Mouse (Mus musculus) embryonic facial prominence, embryonic 14.5 days (tissue): Measurements from ENCODE around the gene Methig1. TPM values are rescaled to one million over a fixed set of nuclear protein-coding genes. Genes with fewer than 3 reads are reported as not detected.
"Not testable (repeated sequence)": the region's sequence is repeated elsewhere in the genome, so short reads cannot be mapped to it uniquely, and the experiment has no call there.

Experiments used
- ATAC-seq: fragments of 200-750 bp; cut with Nextera tagmentation; 2 replicates; pipeline ENCODE4 v1.8.0; 2017; ENCODE audit warnings: low read depth, moderate number of reproducible peaks, moderate TSS enrichment
- DNase-seq: peaks from one replicate; pipeline ENCODE4 v3.0.0-alpha.2; 2015; ENCODE audit warnings: low spot score
- H3K27ac ChIP-seq: fragments of 300-500 bp; sonication (generic); replicated peaks from 2 replicates; pipeline ENCODE4 v1.5.1; 2014; ENCODE audit warnings: low read depth, mild to moderate bottlenecking, low read length, moderate library complexity
- H3K27me3 ChIP-seq: fragments of 300-500 bp; sonication (generic); replicated peaks from 2 replicates; pipeline ENCODE4 v1.6.1; 2014; ENCODE audit warnings: low read length; ENCODE audit not compliant: control insufficient read depth, insufficient read depth
- H3K36me3 ChIP-seq: fragments of 300-500 bp; sonication (generic); 2 replicates; pipeline ENCODE4 v1.6.1; 2014; ENCODE audit warnings: low read length, mixed read lengths; ENCODE audit not compliant: control insufficient read depth, insufficient read depth
- H3K4me1 ChIP-seq: fragments of 300-500 bp; sonication (generic); 2 replicates; pipeline ENCODE4 v1.6.1; 2014; ENCODE audit warnings: antibody characterized with exemption, low read length; ENCODE audit not compliant: control insufficient read depth, insufficient read depth
- H3K4me2 ChIP-seq: fragments of 300-500 bp; sonication (generic); 2 replicates; pipeline ENCODE4 v1.6.1; 2014; ENCODE audit warnings: low read depth, mild to moderate bottlenecking, low read length, moderate library complexity, mixed read lengths
- H3K4me3 ChIP-seq: fragments of 300-500 bp; sonication (generic); 2 replicates; pipeline ENCODE4 v1.5.1; 2014; ENCODE audit warnings: low read depth, mild to moderate bottlenecking, low read length
- H3K9ac ChIP-seq: fragments of 300-500 bp; sonication (generic); 2 replicates; pipeline ENCODE4 v1.6.1; 2014; ENCODE audit warnings: low read depth, mild to moderate bottlenecking, low read length, moderate library complexity, mixed read lengths
- H3K9me3 ChIP-seq: fragments of 300-500 bp; sonication (generic); 2 replicates; pipeline ENCODE4 v1.6.1; 2016; ENCODE audit warnings: low read length; ENCODE audit not compliant: control insufficient read depth
- WGBS: fragments of 180-500 bp; shearing (Covaris S2); extraction: QIAGEN DNeasy Blood & Tissue Kit; methylation state at CpG from one replicate; pipeline ENCODE4 v1.1.7; 2014; 5-methylcytosine and 5-hydroxymethylcytosine counted together
- polyA plus RNA-seq: library from polyadenylated mRNA; unstranded; fragments of >200 nt; fragmentation: Nextera tagmentation; extraction: Ambion mirVana; gene quantifications from 2 replicates; pipeline ENCODE4 v1.2.1, GENCODE M21; 2014

The Methig1 gene
- polyA plus RNA-seq: 0.34 TPM in 1 of 2 replicates, not detected in the other

DNA sequence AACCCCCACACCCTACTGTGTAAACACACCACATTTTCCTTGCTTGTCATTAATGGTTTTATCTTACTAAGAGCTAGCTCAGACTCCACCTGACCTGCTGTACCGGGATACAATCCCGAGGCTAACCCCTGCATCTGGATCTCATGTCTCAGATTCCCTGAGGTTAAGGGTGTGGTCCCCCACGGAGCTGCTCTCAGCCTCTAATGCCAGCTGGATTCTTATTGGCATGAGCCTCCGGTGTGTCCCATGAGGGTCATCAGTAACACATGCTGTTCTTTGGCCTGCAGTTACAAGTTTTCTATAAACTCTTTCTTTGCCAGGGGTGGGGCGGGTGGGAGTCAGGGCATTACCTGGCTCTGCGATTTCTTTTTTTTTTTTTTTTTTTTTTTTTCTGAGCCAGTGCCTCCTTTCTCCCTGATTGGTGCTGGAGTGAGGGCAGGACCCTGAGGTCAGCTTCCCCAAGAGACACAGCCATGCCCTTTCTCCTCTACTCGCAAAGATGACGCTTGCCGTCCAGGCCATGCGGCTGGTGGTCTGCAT is at the start of gene Methig1, which contains the start of gene Mettl7a2:
Gene Methig1 (plus strand): TSS at position 439 of the 540 bp plus-strand sequence.
Gene Mettl7a2 (plus strand): TSS at position 490 of the 540 bp plus-strand sequence.
- ATAC-seq: no peak
- Histone ChIP-seq H3K4me3 (no peak within 1 kb of the TSS), H3K4me2 (no peak within 1 kb of the TSS), H3K9me3 (no peaks in the 10 kb centered on the region), H3K4me1 (no peaks in the 10 kb centered on the region), H3K36me3 (no peaks in the 10 kb centered on the region), H3K27me3 (no peaks in the 10 kb centered on the region), H3K9ac (no peak within 1 kb of the TSS), H3K27ac (no peak within 1 kb of the TSS)
- WGBS: 56% methylated on average over 10 of the region's 10 CpGs
- no peak for DNase-seq

DNA sequence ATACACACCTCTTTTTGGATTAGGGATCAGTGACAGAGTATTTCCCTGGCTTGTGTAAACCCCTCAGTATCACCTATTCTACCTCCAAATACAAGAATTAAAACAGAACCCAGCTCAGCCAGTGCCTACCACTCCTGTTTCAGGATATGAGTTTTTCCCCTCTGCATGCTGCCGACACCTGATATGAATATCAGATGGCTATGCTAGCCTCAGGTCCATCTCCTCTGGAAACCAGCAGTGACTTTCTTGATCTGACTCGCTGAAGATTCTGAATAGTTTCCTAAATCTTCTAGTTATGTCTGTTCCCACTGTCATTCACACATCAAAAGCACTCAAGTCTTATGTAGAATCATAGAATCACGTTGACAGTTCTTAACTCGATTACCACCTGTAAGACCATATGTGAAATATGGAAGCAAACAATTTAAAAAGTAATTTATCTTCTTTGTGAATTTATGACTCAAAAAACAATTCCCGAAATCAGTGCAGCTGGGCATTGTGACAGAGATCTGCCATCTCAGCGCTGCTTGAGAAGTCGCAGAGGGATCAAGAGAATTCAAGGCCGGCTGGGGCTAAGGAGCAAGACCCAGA is 49.4 kb upstream of the Methig1 start:
- Histone ChIP-seq H3K9ac (peak overlapping the region; percentile 70; the same call in 1 of the 2 replicates), H3K9me3 (no peaks in the 10 kb centered on the region), H3K27ac (peak overlapping the region; percentile 84; the same call in 1 of the 2 replicates), H3K4me1 (0 out of 2 replicates have a peak, but pooled peaks cover 4% of the 10 kb centered on the region), H3K4me3 (peak overlapping the region; percentile 53), H3K27me3 (no peaks in the 10 kb centered on the region), H3K4me2 (peak overlapping the region; percentile 71), H3K36me3 (no peaks in the 10 kb centered on the region)
- DNase-seq (no peak), ATAC-seq (no peak)
- 46% methylated on average over 8 of the region's 8 CpGs for WGBS

DNA sequence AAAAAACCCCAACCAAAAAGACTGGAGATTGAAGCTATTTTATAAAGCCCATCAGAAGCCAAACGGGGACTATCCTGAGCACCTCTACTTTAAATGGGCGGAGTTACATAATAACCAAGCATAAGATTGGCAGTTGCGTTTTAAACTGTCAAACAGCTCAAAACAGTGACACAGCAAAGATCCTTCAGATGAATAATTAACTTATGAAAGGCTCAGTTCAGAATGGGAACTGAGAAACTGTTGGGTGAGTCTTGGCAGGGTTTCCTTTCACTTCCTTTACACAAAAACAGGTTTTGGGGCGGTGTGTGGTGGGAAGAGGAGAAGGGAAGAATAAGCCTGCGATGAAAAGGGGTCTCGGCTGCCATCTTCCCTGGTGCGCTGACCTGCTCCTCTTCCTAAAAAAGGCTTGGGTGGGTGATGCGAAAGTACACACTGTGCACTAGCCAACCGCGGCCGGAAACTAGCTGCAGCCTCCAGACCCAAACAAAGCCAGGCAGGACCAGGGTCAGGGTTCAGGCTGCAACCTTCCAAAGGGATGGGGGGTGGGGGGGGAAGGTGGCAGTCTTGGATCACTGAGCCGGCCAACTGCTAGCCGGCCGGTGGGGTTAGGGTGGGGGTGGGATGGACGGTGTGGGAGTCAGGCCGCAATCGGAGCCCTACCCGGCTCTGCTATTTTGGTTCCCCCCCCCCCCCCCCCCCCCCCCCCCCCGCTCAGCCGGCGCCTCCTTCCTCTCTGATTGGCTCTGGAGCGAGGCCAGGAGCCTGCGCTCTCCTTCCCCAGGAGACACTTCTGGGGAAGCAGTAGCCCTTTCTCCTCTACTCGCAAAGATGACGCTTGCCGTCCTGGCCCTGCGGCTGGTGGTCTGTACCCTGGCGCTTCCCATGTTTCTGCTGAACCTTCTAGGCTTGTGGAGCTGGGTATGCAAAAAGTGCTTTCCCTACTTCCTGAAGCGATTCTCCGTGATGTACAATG is 48.6 kb upstream of the Methig1 start, which contains the start of gene Mettl7a1:
Gene Mettl7a1 (plus strand): TSS at position 122 of the 973 bp plus-strand sequence.
- ATAC-seq (peak; percentile 66), DNase-seq (peak; percentile 93)
- 3% methylated on average over 18 of the region's 30 CpGs for WGBS
- no peaks in the 10 kb centered on the region for H3K9me3 ChIP-seq
- peak within 1 kb of the TSS; percentile 70 for H3K9ac ChIP-seq
- H3K36me3 ChIP-seq: no peaks in the 10 kb centered on the region
- H3K4me3 ChIP-seq: peak within 1 kb of the TSS; percentile 53
- H3K27me3 ChIP-seq: no peaks in the 10 kb centered on the region
- H3K27ac ChIP-seq: peak within 1 kb of the TSS; percentile 84
- 0 out of 2 replicates have a peak, but pooled peaks cover 4% of the 10 kb centered on the region for H3K4me1 ChIP-seq
- peak within 1 kb of the TSS; percentile 71 for H3K4me2 ChIP-seq

GRCm38 (mm10) chr15:100306201-100306600 is 46.7 kb upstream of the Methig1 start:
- Histone ChIP-seq H3K9me3 (no peaks in the 10 kb centered on the region), H3K9ac (no peak overlapping the region), H3K36me3 (no peaks in the 10 kb centered on the region), H3K4me1 (0 out of 2 replicates have a peak, but pooled peaks cover 4% of the 10 kb centered on the region), H3K27ac (no peak overlapping the region), H3K4me3 (no peak overlapping the region), H3K4me2 (no peak overlapping the region), H3K27me3 (no peaks in the 10 kb centered on the region)
- DNase-seq (no peak), ATAC-seq (no peak)
- 66% methylated on average over 2 of the region's 2 CpGs for WGBS

DNA sequence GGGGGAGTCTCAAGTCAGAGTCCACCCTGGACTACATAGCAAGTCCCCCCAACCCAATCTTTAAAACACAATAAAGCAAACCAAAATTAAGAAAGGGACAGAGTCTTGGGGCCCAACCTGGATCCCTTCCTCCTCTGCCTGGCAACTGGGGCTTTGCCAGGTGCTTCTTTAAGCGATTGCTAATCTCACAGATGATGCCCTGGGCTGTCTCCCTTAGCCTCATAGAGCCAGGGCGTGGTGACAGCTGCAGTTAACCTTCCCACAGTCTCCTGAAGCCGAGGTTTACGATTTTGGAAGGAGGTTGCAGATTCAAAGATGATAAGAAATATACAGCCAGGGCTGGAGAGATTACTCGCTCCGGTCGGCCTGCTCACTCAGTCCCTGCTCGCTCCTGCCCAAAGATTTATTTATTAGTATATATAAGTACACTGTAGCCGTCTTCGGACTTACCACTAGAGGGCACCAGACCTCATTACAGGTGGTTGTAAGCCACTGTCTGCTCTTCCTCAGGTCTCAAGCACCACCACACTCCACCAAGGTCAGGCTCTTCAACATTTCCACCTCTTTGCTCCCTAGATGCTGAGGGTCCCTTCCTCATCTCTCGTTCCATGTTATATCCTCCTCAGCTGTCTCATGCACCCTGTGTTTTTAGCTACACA is 45.4 kb upstream of the Methig1 start:
- not testable (repeated sequence) for H3K36me3 ChIP-seq, H3K9ac ChIP-seq, H3K4me2 ChIP-seq, H3K9me3 ChIP-seq, H3K27ac ChIP-seq, H3K4me1 ChIP-seq, H3K27me3 ChIP-seq, H3K4me3 ChIP-seq
- WGBS: 38% methylated on average over 8 of the region's 11 CpGs
- peak; percentile 50; the same call in 1 of the 2 replicates for ATAC-seq
- DNase-seq: peak; percentile 58

DNA sequence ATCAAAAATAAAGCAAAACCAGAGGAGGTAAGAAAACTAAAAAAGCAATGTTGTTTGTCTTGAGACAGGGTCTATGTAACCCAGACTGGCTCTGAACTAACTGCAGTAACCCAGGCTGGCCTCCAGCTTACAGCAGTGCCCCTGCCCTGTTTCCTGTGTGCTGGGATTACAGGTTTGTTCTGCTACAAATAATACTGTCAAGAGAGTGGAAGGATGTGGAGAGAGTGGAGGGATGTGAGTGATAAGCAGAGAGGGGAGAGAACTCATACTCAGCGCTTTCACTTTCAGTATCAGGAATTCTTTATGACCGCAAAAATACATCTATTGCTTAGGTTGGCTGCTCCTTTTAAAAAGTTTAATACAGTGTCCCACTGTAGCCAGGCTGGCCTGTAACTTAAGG is 40.6 kb upstream of the Methig1 start:
- no peak for DNase-seq
- 0 out of 2 replicates have a peak, but pooled peaks cover 3% of the 10 kb centered on the region for H3K36me3 ChIP-seq
- no peaks in the 10 kb centered on the region for H3K9me3 ChIP-seq
- H3K9ac ChIP-seq: no peak overlapping the region
- no peak overlapping the region for H3K27ac ChIP-seq
- 87% methylated on average over 2 of the region's 2 CpGs for WGBS
- no peak for ATAC-seq
- H3K4me2 ChIP-seq: no peak overlapping the region
- no peak overlapping the region for H3K4me3 ChIP-seq
- H3K27me3 ChIP-seq: no peaks in the 10 kb centered on the region
- no peaks in the 10 kb centered on the region for H3K4me1 ChIP-seq

- ATAC-seq (no peak), DNase-seq (no peak)
- no peak overlapping the region for H3K27ac ChIP-seq
- no peaks in the 10 kb centered on the region for H3K9me3 ChIP-seq
- no peak overlapping the region for H3K4me3 ChIP-seq
- H3K27me3 ChIP-seq: no peaks in the 10 kb centered on the region
- H3K4me2 ChIP-seq: no peak overlapping the region
- no peaks in the 10 kb centered on the region for H3K4me1 ChIP-seq
- no peak overlapping the region for H3K9ac ChIP-seq
- 95% methylated on average over 5 of the region's 5 CpGs for WGBS
- H3K36me3 ChIP-seq: 0 out of 2 replicates have a peak, but pooled peaks cover 3% of the 10 kb centered on the region
Measured at GRCm38 (mm10) chr15:100314448-100315145, 38.4 kb upstream of the Methig1 start.
